Mouse (Mus musculus): ENCODE data around the gene Ntn3.

The Ntn3 gene

DNA sequence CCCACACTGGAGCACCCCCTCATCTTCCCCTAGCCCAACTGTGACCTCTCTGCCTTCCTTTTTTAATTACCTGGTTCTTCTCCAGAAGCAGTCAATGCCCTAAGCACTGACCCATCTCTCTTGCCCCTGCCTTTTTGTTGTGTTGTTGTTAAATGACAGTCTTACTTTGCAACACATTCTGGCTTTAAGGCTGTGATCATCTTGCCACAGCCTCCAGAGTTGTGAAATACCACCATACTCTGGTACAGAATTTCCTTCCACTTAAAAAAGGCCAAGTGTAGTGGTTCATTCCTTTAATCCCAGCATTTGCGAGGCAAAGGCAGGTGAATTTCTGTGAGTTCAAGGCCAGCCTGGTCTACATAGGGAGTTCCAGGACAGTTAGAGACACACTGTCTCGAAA lies 18.4 kb downstream of the Ntn3 start:
- no peak for DNase-seq (ENCODE audit: low spot score)

DNA sequence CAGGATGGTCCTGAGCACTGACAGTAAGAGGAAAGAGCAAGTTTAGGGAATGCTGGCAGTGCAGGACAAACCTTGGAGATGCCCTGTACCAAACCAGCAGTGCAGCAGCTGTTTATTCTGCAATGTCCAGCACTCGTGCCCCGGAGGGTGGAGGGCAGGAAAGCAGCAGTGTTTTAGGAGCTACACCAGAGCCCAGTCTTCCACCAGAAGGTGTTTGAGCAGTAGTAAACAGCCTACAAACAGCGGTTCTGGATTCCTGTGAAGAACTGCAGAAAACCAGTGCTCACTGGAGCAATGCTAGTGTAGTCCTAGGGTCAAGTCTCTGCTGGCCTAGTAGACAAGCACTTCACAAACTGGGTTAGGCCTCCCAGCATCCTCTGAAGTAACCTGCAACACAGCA lies 35.1 kb downstream of the Ntn3 start:
- DNase-seq (ENCODE audit: low spot score), result no peak

GRCm38 (mm10) chr17:24173423-24173822 lies 35.9 kb downstream of the Ntn3 start:
- DNase-seq (ENCODE audit: low spot score), result peak; percentile 86

DNA sequence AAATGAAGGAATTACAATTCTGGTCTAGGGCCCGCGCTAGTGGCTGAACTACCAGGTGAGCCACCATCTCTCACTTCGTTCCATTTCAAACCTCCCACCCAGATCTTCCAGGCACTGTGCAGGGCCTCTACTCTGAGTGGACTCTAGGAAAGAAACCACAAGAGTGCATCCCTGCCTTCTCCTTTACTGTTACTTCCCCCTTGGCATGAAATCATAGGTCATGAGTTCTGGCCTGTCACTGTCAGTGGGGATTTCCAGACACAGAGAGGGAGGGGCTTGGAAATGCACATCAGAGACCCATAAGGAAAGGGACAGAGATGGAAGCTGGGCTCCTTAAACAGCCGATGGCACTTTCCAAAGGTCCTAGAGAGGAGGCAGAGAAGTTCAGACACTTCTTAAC lies 37.6 kb downstream of the Ntn3 start:
- DNase-seq (ENCODE audit: low spot score), result no peak

- DNase-seq (ENCODE audit: low spot score), result no peak
Measured at GRCm38 (mm10) chr17:24170729-24171128, 38.6 kb downstream of the Ntn3 start.

- DNase-seq (ENCODE audit: low spot score), result no peak
Measured at GRCm38 (mm10) chr17:24170125-24170524, 39.2 kb downstream of the Ntn3 start.

DNA sequence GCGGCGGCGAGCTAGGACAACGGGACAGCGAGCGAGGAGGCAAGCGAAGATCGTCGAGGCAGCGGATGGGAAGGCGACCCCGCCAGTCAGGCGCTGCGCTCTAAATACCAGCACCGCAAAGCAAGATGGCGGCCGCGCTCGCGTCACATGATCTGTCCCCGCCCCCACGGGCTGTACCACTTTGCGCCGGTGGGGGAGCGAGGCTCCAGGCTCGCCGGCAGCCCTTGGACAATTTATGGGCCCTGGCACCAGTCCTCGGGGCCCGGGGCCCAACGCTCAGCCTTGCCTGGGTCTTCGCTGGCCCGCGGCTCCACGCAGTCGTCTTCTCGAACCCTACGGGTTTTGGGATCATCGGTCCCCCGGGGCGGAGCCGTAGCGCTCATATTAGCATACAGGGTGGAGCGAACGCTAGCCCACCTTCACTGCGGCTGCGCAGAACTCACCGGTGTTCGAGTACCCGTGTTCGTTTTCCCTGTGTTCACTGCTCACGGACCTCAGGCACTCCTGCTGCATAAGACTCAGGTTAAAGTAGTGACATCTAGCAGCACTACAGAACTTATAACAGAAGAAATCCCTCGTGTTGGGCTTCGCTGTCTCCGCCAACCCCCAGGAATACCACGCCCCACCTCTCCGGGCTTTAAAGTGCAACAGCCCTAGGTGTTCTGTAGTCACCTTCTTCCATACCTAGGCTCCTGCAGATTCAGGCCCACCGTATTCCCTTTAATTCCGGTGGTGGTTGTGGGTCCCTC lies 39.8 kb downstream of the Ntn3 start, which contains the start of gene Atp6v0c:
Gene Atp6v0c (minus strand): TSS at position 386 of the 749 bp plus-strand sequence.
- peak; percentile 97 for DNase-seq (ENCODE audit: low spot score)

DNA sequence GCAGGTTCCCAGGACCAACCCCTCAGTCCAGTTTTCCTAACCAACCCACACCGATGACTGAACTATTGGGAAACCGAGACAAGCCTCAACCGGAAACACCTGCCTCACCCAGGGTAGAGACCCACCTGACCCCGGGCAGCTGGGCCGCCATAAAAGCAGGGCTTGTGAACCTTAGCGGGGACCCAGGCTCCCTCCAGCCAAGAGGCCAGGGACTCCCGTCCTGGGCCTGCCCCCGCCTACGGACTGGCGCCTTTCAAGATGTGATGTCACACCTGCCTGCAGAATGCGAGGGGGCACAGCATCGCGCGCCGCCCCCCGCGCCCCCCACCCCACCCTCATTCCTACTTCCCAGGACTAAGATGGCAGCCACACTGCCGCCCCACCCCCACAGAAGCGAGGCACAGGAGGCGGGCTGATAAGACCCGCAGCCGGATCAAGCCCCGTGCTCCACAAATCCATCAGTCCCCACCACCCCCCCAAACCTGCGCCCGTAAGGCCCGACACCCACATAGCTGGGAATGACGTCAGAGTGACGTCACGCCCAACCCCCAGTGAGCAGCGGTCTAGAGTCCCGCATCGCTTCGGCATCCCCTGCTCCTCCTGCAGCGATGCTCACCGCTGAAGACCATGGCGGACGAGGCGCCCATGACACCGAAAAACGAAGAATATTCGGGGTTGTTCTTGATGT lies 40.6 kb downstream of the Ntn3 start:
- DNase-seq (ENCODE audit: low spot score), result peak; percentile 75

DNA sequence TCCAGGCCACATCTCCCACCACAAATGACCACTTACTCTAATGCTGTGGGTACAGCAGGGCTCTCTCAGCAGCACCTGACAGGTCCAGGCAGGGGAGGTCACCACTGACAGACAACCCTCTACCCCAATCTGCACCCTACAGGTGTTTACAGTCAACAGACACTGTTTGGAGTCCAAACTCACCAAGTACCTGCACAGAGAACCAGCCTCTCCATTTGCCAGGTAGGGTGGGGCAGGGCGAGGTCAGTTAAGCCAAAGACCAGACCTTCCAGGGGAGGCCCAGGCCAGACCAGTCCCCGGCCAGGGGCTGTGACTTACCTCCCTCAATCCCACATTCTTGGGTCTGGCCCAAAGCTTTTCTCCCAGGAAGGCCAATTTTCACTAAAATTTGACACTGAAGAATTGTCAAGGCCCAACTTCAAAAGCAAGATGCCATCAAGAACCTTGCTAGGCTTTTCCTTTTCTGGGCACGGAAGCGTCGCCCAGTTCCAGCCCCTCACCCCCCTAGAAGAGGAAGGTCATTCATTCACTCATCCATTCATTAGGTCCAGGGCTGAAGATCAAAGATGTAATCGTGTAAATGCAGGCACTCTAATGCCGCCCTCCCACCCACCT lies 41.3 kb downstream of the Ntn3 start:
- DNase-seq (ENCODE audit: low spot score), result no peak

GRCm38 (mm10) chr17:24167120-24167519 lies 42.2 kb downstream of the Ntn3 start:
- DNase-seq (ENCODE audit: low spot score), result no peak

DNA sequence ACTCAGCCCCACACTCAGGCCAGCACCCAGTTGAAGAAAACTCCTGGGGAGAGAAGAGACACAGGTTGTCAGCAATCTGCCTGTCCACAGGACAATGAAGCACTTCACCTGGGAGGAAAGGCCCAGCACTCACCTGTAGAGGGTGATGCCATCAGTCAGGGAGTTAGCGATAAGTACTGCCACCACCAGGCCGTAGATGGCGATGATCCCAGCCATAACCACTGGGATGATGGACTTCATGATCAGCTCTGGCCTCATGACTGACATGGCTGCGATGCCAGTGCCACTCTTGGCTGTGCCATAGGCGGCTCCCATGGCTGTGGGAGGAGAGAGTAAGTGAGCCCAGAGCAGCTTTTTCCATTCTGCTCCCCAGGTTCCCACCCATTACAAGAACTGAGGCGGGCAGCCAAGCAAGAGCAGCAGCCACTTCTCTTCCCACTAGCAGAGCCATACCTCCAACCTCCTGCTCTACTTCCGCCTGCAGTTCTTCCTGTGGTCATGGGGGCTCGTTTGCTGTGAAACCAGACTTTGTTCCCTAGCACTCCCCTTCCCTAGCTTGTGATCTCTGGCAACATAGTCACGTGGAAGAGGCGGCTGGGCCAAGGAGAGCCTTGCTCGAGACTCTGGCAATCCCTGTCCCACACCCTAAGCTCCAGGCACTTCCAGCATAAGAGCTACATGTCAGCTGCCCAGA lies 44.6 kb downstream of the Ntn3 start:
- DNase-seq (ENCODE audit: low spot score), result no peak

DNA sequence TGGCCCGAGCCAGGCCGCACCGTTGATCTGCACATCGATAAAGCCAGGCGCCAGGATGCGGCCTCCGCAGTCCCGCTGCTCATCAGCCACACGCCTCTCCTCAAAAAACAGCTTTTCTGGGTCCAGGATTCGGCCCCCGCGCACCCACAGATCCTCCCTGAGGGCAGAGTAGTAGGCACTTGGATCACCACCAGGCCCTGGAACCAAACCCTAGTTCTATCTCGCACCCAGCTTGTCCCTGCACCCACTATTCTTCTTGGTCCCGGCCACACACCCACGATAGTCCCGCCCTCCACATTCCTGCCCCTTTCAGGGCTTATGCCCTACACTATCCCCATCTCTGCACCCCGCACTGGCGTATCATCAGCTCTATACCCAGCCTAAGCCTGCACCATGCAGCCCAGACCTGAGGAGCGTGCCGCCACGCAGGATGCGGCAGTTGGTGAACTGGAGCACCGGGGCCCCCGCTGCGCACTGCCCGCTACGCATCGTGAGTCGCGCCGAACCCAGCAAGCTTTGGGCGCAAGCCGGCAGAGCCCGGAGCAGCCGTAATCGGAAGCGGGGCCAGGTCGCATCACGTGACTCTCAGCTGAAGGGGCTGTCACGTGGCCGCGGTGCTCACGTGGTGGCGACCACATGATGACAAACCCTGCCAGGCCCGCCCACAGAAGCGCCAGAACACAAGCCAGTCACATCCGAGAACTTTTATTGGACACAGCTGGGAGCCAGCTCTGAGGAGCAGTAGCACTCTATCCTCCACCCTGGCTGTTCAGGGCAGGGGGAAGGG lies 46.0 kb downstream of the Ntn3 start, which contains the start of gene Amdhd2:
Gene Amdhd2 (minus strand): TSS at position 591 of the 787 bp plus-strand sequence.
- peak; percentile 100 for DNase-seq (ENCODE audit: low spot score)

DNA sequence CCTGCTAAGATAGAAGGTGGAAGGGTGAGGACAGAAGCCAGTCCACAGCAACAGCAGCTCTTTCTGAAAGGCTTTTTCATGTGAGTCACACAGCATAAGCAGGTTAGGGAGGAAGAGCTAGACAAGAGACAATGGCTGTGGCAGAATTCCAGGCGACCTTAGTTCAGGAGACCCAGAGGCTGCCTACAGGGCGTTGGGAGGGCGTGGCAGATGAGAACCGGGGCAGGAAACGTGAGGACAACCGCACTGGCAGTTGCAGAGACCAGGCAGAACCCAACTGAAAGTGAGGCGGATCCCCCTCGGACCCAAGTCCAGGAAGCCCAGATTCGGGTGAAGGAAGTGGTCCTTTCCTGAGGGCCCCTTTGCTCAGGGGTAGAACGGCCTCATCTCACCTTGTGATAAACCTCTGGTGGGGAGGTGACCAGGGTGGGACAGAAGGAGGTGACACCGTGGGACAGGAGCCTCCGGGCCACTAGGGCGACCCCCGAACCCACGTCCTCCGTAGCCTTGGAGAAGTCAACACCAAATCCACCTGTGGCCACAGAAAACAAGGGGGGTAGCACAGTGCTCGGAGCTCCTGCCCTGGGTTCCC lies 46.7 kb downstream of the Ntn3 start:
- DNase-seq (ENCODE audit: low spot score), result no peak

DNA sequence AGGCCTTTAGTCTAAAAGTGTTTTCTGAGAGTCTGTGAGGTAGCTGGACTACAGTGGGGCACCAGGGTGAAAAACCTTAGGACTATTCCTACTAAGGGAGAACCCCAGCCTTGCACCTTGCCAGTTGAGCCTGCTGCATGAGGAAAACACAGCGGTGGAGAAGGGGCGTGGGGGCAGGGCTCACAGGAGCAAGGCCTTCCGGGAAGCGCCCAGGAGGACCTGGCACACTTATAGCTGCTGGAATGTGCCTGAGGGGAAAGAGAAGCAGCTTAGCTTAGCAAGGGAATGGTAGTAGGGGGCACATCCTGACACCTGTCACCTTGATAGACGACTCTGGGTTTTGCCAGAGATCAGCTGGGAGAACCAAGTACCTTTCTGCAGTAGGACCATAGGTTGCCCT lies 47.9 kb downstream of the Ntn3 start:
- DNase-seq (ENCODE audit: low spot score), result no peak

DNA sequence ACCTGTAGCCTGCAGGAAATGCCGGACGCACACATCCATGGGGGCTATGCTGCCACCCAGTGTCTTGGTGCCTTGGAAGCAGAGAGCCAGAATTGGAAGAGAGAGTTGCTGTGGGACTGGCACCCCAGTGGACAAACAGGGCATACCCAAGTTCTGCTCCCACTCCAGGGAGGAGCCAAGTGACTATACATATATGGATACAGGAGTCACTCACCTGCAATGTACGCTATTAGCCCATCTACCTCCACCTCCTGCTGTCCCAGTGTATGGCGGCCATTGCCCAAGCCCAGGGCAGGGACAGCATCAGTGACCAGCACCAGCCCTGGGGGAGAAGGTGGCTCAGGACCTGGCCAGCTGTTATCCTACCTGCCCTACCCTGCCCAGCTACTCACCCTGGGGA lies 51.8 kb downstream of the Ntn3 start:
- DNase-seq (ENCODE audit: low spot score), result no peak

GRCm38 (mm10) chr17:24157121-24157520 lies 52.2 kb downstream of the Ntn3 start:
- DNase-seq (ENCODE audit: low spot score), result no peak

- no peak for DNase-seq (ENCODE audit: low spot score)
Measured at GRCm38 (mm10) chr17:24156394-24156793, 52.9 kb downstream of the Ntn3 start.

- no peak for DNase-seq (ENCODE audit: low spot score)
Measured at GRCm38 (mm10) chr17:24155742-24156141, 53.6 kb downstream of the Ntn3 start.

DNA sequence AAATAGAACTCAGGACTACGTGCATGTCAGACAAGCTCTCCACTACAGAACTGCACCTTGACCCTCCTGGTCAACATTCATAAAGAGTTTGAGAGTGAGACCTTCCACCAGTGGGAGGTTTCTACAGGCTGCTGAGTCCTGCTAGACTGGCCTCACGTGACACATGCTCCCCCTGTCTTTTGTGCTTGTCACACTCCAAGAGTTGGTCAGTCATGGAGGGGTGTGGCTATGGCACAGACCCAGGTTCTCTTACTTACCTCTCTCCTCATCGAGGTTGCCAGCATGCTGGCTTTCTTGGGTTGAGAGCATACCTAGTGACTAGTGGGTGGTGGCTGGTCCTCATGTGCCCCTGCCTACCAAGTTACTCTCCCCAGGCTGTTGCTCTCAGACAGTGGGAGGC lies 54.9 kb downstream of the Ntn3 start:
- DNase-seq (ENCODE audit: low spot score), result no peak
